Mouse (Mus musculus) c-Kit-positive CD71-positive TER-119-positive erythroid progenitor cells, embryonic 14.5 days (primary cell): ENCODE results near the gene Mdga1.

ENCODE experiments used
- DNase-seq: peaks from one replicate; pipeline ENCODE4 v3.0.0-alpha.2; 2013; ENCODE audit warnings: low spot score

The Mdga1 gene

GRCm38 (mm10) chr17:29979841-29980240 lies 10.0 kb upstream of the Mdga1 start:
- no peak for DNase-seq

- DNase-seq = no peak
Measured at GRCm38 (mm10) chr17:29979020-29979419, 9.1 kb upstream of the Mdga1 start.

- DNase-seq = peak; percentile 34
Measured at GRCm38 (mm10) chr17:29975731-29976130, 5.8 kb upstream of the Mdga1 start.

- DNase-seq = no peak
Measured at GRCm38 (mm10) chr17:29973226-29973625, 3.3 kb upstream of the Mdga1 start.

- DNase-seq = no peak
Measured at GRCm38 (mm10) chr17:29971761-29972432, 2.0 kb upstream of the Mdga1 start.

- DNase-seq = no peak
Measured at GRCm38 (mm10) chr17:29965506-29965905, 4.4 kb downstream of the Mdga1 start.

- DNase-seq = no peak
Measured at GRCm38 (mm10) chr17:29963730-29964259, 6.1 kb downstream of the Mdga1 start.

- no peak for DNase-seq
Measured at GRCm38 (mm10) chr17:29955880-29956279, 14.0 kb downstream of the Mdga1 start.

GRCm38 (mm10) chr17:29954316-29954715 lies 15.6 kb downstream of the Mdga1 start:
- DNase-seq = no peak

GRCm38 (mm10) chr17:29951100-29951499 lies 18.8 kb downstream of the Mdga1 start:
- DNase-seq = no peak

- no peak for DNase-seq
Measured at GRCm38 (mm10) chr17:29950574-29950973, 19.3 kb downstream of the Mdga1 start.

GRCm38 (mm10) chr17:29947271-29947714 lies 22.6 kb downstream of the Mdga1 start:
- no peak for DNase-seq

- no peak for DNase-seq
Measured at GRCm38 (mm10) chr17:29944376-29944775, 25.5 kb downstream of the Mdga1 start.

GRCm38 (mm10) chr17:29939011-29939410 lies 30.9 kb downstream of the Mdga1 start:
- no peak for DNase-seq

- DNase-seq = no peak
Measured at GRCm38 (mm10) chr17:29937350-29937781, 32.5 kb downstream of the Mdga1 start.

- DNase-seq = no peak
Measured at GRCm38 (mm10) chr17:29934133-29934851, 35.6 kb downstream of the Mdga1 start.

- DNase-seq = no peak
Measured at GRCm38 (mm10) chr17:29932753-29933152, 37.1 kb downstream of the Mdga1 start.

GRCm38 (mm10) chr17:29931224-29931945 lies 38.5 kb downstream of the Mdga1 start:
- no peak for DNase-seq

- peak; percentile 26 for DNase-seq
Measured at GRCm38 (mm10) chr17:29928751-29929237, 41.1 kb downstream of the Mdga1 start.

GRCm38 (mm10) chr17:29925608-29926606 lies 44.0 kb downstream of the Mdga1 start:
- DNase-seq = no peak

- DNase-seq = no peak
Measured at GRCm38 (mm10) chr17:29920089-29920488, 49.8 kb downstream of the Mdga1 start.
